Mouse (Mus musculus) cerebellum, adult 2 months (tissue): ENCODE results near the gene Zbtb42.

Source experiments
- CTCF ChIP-seq: fragments of 200-500 bp; IDR thresholded peaks from 2 replicates; pipeline ENCODE4 v1.5.1; 2011; ENCODE audit warnings: low read depth, mild to moderate bottlenecking, control low read depth, low read length, moderate library complexity, borderline replicate concordance; ENCODE audit not compliant: insufficient read depth
- POLR2A ChIP-seq: fragments of 200-500 bp; IDR thresholded peaks from 2 replicates; pipeline ENCODE4 v1.6.1; 2011; ENCODE audit warnings: low read length, control low read depth, borderline replicate concordance; ENCODE audit not compliant: insufficient read depth

GRCm38 (mm10) chr12:112713984-112714383 is 35.4 kb downstream of the Zbtb42 start:
- TF ChIP-seq CTCF (no peak), POLR2A (no peak)
